Mouse (Mus musculus): ENCODE data around the gene Cacna1d.

DNA sequence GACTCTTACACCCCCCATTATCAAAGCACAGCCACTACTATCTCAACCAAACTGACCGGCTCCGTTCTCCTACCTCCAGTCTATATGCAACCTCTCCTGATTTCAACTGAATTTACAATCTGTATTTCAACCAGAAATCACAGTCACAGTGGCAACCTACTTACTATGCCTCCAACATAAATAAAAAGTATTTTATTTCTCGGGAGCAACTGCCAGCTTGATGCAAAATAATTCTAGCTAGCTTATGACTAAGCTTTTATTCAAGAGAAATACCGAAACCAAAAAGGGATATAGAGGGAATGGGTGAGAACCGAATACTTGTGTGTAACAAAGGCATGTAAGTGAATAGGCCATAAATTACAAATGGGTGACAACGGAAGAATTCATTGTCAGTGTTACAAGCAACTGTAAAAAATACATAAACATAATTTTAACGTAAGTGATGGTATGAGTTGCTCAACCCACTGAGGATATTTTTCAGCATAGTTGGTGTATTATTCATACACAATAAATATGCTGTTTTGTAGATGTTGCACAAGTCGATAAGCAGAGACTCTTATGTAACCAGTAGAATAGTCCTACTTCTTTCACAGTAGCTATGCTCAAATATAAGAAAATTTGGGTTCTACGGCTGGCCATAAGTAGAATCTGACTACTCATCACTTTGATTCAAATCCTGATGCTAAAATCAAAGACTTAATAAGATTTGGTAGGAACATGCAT, 172.4 kb downstream of the Cacna1d start:
- TF ChIP-seq CTCF (IDR thresholded peaks at IDR 0.05; ENCODE audit: low read depth) (no peak), EP300 (IDR thresholded peaks at IDR 0.05; ENCODE audit: low read depth) (no peak)

Data from liver, postnatal 0 days (tissue).